Comparison of ENCODE assay signal across 10 mouse cellular contexts in genomic region chr2:164520782-164521181, GRCm38 (mm10). TPM values are rescaled to one million over a fixed set of nuclear protein-coding genes. Genes with fewer than 3 reads are reported as not detected.
A peak's percentile ranks its signal among the peaks of the same experiment; 100 is the strongest.
DNase-seq lines count a peak whose midpoint lies in the region; ATAC-seq and TF ChIP-seq lines count a peak whose summit lies in the region.
"Had no signal": no experiment of that assay in that cellular context is flagged by ENCODE, and none has a peak within 500 bp of the region (broad histone marks: within the 10 kb centered on the region; RNA-seq: fewer than 3 reads in every experiment).

No protein-coding gene starts in this region.

- no peaks in the 10 kb centered on the region for H3K27me3 ChIP-seq in E14TG2a.4 (ENCODE audit: insufficient read depth, low read length)
- H3K27me3 ChIP-seq in intestine, postnatal 0 days (replicated peaks; ENCODE audit: control insufficient read depth, insufficient read depth, low read length) = no peaks in the 10 kb centered on the region
- no peaks in the 10 kb centered on the region for H3K27me3 ChIP-seq in lung, embryonic 16.5 days (ENCODE audit: control insufficient read depth, insufficient read depth, low read depth, low read length)
- H3K27me3 ChIP-seq: lung, embryonic 15.5 days had no signal

- H3K27ac ChIP-seq in cortical plate, adult 2 months (ENCODE audit: insufficient read depth, low read length) = no peak overlapping the region
- no peak overlapping the region for H3K27ac ChIP-seq in intestine, postnatal 0 days (ENCODE audit: low read depth, low read length)
- H3K27ac ChIP-seq in lung, embryonic 16.5 days (ENCODE audit: low read length) = no peak overlapping the region
- H3K27ac ChIP-seq: lung, embryonic 15.5 days had no signal

- H3K4me3 ChIP-seq in E14TG2a.4 (replicated peaks; ENCODE audit: low read length) = no peak overlapping the region
- no peak overlapping the region for H3K4me3 ChIP-seq in cortical plate, adult 2 months (ENCODE audit: insufficient read depth, low read length)
- H3K4me3 ChIP-seq in intestine, postnatal 0 days (ENCODE audit: low read depth, low read length) = no peak overlapping the region
- H3K4me3 ChIP-seq in lung, embryonic 16.5 days (ENCODE audit: low read length) = no peak overlapping the region
- H3K4me3 ChIP-seq: lung, embryonic 15.5 days had no signal

- H3K9me3 ChIP-seq in E14TG2a.4 (ENCODE audit: low read length) = peaks cover 26% of the 10 kb centered on the region
- no peaks in the 10 kb centered on the region for H3K9me3 ChIP-seq in intestine, postnatal 0 days (ENCODE audit: control insufficient read depth)
- 0 out of 2 replicates have a peak, but pooled peaks cover 3% of the 10 kb centered on the region for H3K9me3 ChIP-seq in lung, embryonic 16.5 days (ENCODE audit: control insufficient read depth, low read length)
- H3K9me3 ChIP-seq: lung, embryonic 15.5 days had no signal

- TF ChIP-seq POLR2A in cortical plate, adult 2 months (IDR thresholded peaks at IDR 0.05; ENCODE audit: extremely low read depth, insufficient read depth, low read length) = no peak

- H3K9ac ChIP-seq in intestine, postnatal 0 days (ENCODE audit: low read depth, low read length) = no peak overlapping the region
- no peak overlapping the region for H3K9ac ChIP-seq in lung, embryonic 16.5 days (ENCODE audit: low read length)
- H3K9ac ChIP-seq: lung, embryonic 15.5 days had no signal

- DNase-seq in gastrocnemius, adult 18-20 months (ENCODE audit: low spot score) = peak; percentile 39
- no peak for DNase-seq in gastrocnemius, postnatal 4 days (ENCODE audit: low spot score in 2 of 2)
- DNase-seq in spleen, postnatal 36 days (ENCODE audit: low spot score in 2 of 2) = peak; percentile 71
- no peak for DNase-seq in c-Kit-positive CD71-positive TER-119-positive erythroid progenitor cells, embryonic 14.5 days (ENCODE audit: low spot score)

- peak; percentile 44; the same call in 1 of the 2 replicates for ATAC-seq in intestine, postnatal 0 days
- peak; percentile 69 for ATAC-seq in lung, embryonic 16.5 days (ENCODE audit: low read depth)

- no peaks in the 10 kb centered on the region for H3K36me3 ChIP-seq in E14TG2a.4 (ENCODE audit: insufficient read depth, low read length)
- no peaks in the 10 kb centered on the region for H3K36me3 ChIP-seq in intestine, postnatal 0 days (ENCODE audit: control insufficient read depth, insufficient read depth)
- no peaks in the 10 kb centered on the region for H3K36me3 ChIP-seq in lung, embryonic 16.5 days (ENCODE audit: control insufficient read depth, insufficient read depth, low read length)
- H3K36me3 ChIP-seq: lung, embryonic 15.5 days had no signal

- H3K4me2 ChIP-seq in intestine, postnatal 0 days (replicated peaks; ENCODE audit: low read depth) = no peak overlapping the region
- no peak overlapping the region for H3K4me2 ChIP-seq in lung, embryonic 16.5 days (ENCODE audit: low read depth, low read length)

- TF ChIP-seq CTCF in E14TG2a.4 (conservative IDR thresholded peaks at IDR 0.05; ENCODE audit: low read length) = peak; percentile 30; the same call in 1 of the 2 replicates
- TF ChIP-seq CTCF in cortical plate, adult 2 months (IDR thresholded peaks at IDR 0.05; ENCODE audit: extremely low read depth, insufficient read depth, low read length) = peak; percentile 65
- peak; percentile 93 for TF ChIP-seq CTCF in intestine, postnatal 0 days (IDR thresholded peaks at IDR 0.05; ENCODE audit: low read depth)

- peaks cover 36% of the 10 kb centered on the region for H3K4me1 ChIP-seq in E14TG2a.4 (replicated peaks; ENCODE audit: low read depth, low read length)
- H3K4me1 ChIP-seq in cortical plate, adult 2 months (ENCODE audit: control insufficient read depth, insufficient read depth, low read length) = no peaks in the 10 kb centered on the region
- H3K4me1 ChIP-seq in intestine, postnatal 0 days (replicated peaks; ENCODE audit: control insufficient read depth, insufficient read depth, low read length) = no peaks in the 10 kb centered on the region
- peaks cover 2% of the 10 kb centered on the region; the same call in 1 of the 2 replicates for H3K4me1 ChIP-seq in lung, embryonic 16.5 days (replicated peaks; ENCODE audit: control insufficient read depth, insufficient read depth, low read length)

- 13% methylated on average over 3 of the region's 3 CpGs for WGBS in intestine, postnatal 0 days
- 15% methylated on average over 3 of the region's 3 CpGs for WGBS in lung, embryonic 16.5 days

RNA-seq across cellular contexts. Expression of gene Pigt, which starts 23.5 kb away (rescaled TPM):
- total RNA-seq in gastrocnemius, adult 18-20 months (2021) = 10 to 100 TPM; 31.4 to 32.6 TPM
- total RNA-seq in gastrocnemius, postnatal 4 days (2021) = 10 to 100 TPM; 66.5 to 66.8 TPM
- 71.6 and 73.6 TPM in 2 replicates for polyA plus RNA-seq in cortical plate, adult 2 months (2012; rRNA removed)
- polyA plus RNA-seq in intestine, postnatal 0 days (2015; fragmentation: Nextera tagmentation; extraction: Ambion mirVana) = 75.8 and 83.0 TPM in 2 replicates
- polyA plus RNA-seq in lung, embryonic 16.5 days (2015; fragmentation: Nextera tagmentation; extraction: Ambion mirVana) = 62.0 and 63.2 TPM in 2 replicates

RNA-seq across cellular contexts. Expression of gene Dbndd2, which starts 34.9 kb away (rescaled TPM):
- total RNA-seq in gastrocnemius, adult 18-20 months (2021) = 10 to 100 TPM; 22.8 to 24.5 TPM
- 10 to 100 TPM; 13.5 to 15.7 TPM for total RNA-seq in gastrocnemius, postnatal 4 days (2021)
- polyA plus RNA-seq in cortical plate, adult 2 months (2012; rRNA removed) = 250 and 313 TPM in 2 replicates
- 15.9 and 18.8 TPM in 2 replicates for polyA plus RNA-seq in intestine, postnatal 0 days (2015; fragmentation: Nextera tagmentation; extraction: Ambion mirVana)
- polyA plus RNA-seq in lung, embryonic 16.5 days (2015; fragmentation: Nextera tagmentation; extraction: Ambion mirVana) = 13.0 and 23.4 TPM in 2 replicates

RNA-seq across cellular contexts. Expression of gene Wfdc2, which starts 41.4 kb away (rescaled TPM):
- total RNA-seq in gastrocnemius, adult 18-20 months (2021) = not detected
- 1 to 10 TPM in 1 of 2 experiments, not detected in 1; 1.3 TPM for total RNA-seq in gastrocnemius, postnatal 4 days (2021)
- polyA plus RNA-seq in cortical plate, adult 2 months (2012; rRNA removed) = 0.49 and 1.3 TPM in 2 replicates
- 6.5 and 11.9 TPM in 2 replicates for polyA plus RNA-seq in intestine, postnatal 0 days (2015; fragmentation: Nextera tagmentation; extraction: Ambion mirVana)
- 486 and 558 TPM in 2 replicates for polyA plus RNA-seq in lung, embryonic 16.5 days (2015; fragmentation: Nextera tagmentation; extraction: Ambion mirVana)

RNA-seq across cellular contexts. Expression of gene Trp53tg5, which starts 47.3 kb away (rescaled TPM):
- not detected for total RNA-seq in gastrocnemius, adult 18-20 months (2021)
- total RNA-seq in gastrocnemius, postnatal 4 days (2021) = not detected
- not detected in 2 replicates for polyA plus RNA-seq in cortical plate, adult 2 months (2012; rRNA removed)
- polyA plus RNA-seq in intestine, postnatal 0 days (2015; fragmentation: Nextera tagmentation; extraction: Ambion mirVana) = not detected in 2 replicates
- polyA plus RNA-seq in lung, embryonic 16.5 days (2015; fragmentation: Nextera tagmentation; extraction: Ambion mirVana) = not detected in 2 replicates
- total RNA-seq: adrenal gland, postnatal 4 days had no signal
- polyA plus RNA-seq: lung, embryonic 15.5 days had no signal

RNA-seq across cellular contexts. Expression of gene Spint3, which starts 52.5 kb away (rescaled TPM):
- total RNA-seq in gastrocnemius, adult 18-20 months (2021) = not detected
- total RNA-seq in gastrocnemius, postnatal 4 days (2021) = not detected
- polyA plus RNA-seq in cortical plate, adult 2 months (2012; rRNA removed) = not detected in 2 replicates
- not detected in 2 replicates for polyA plus RNA-seq in intestine, postnatal 0 days (2015; fragmentation: Nextera tagmentation; extraction: Ambion mirVana)
- polyA plus RNA-seq in lung, embryonic 16.5 days (2015; fragmentation: Nextera tagmentation; extraction: Ambion mirVana) = not detected in 2 replicates
- total RNA-seq: adrenal gland, postnatal 4 days had no signal
- polyA plus RNA-seq: lung, embryonic 15.5 days had no signal

Comparison
In these comparisons a context has a peak if more than half of its experiments do, and no peak if none do; other contexts are left out.
1. DNase-seq: peak in gastrocnemius, adult 18-20 months (single experiment) and spleen, postnatal 36 days (2 of 2); none in gastrocnemius, postnatal 4 days (0 of 2) and c-Kit-positive CD71-positive TER-119-positive erythroid progenitor cells, embryonic 14.5 days (single experiment).
2. CTCF ChIP-seq: peak in every context shown above with its lines; median percentile 93 in intestine, postnatal 0 days; 65 in cortical plate, adult 2 months; 30 in E14TG2a.4.
3. RNA of gene Dbndd2, which starts 34.9 kb away (polyA plus RNA-seq): 250 to 313 TPM in cortical plate, adult 2 months; 15.9 to 18.8 TPM in intestine, postnatal 0 days and 13.0 to 23.4 TPM in lung, embryonic 16.5 days; every median in the first group is over 10 times any median in the second.
4. RNA of gene Wfdc2, which starts 41.4 kb away (polyA plus RNA-seq): 486 to 558 TPM in lung, embryonic 16.5 days; 6.5 to 11.9 TPM in intestine, postnatal 0 days and 0.49 to 1.3 TPM in cortical plate, adult 2 months; every median in the first group is over 10 times any median in the second.